Mouse (Mus musculus) megakaryocyte, embryonic 14.5 days (primary cell): Measurements from ENCODE around the gene AI481877.

Experiments
- FLI1 ChIP-seq: IDR thresholded peaks from 2 replicates; pipeline ENCODE4 v1.6.1; 2012; ENCODE audit warnings: low read length, inconsistent platforms, mixed read lengths
- GATA1 ChIP-seq: IDR thresholded peaks from 3 replicates; pipeline ENCODE4 v1.6.1; 2012; ENCODE audit warnings: mixed read lengths, low read length, inconsistent platforms, borderline replicate concordance

- TF ChIP-seq GATA1 (no peak), FLI1 (no peak)
Observed at GRCm38 (mm10) chr4:59034325-59034917, 104.4 kb downstream of the AI481877 start.
